In genomic region chrX:94508442-94508819, GRCm38 (mm10) we compare ENCODE assay signal across 19 mouse cellular contexts. TPM values are rescaled to one million over a fixed set of nuclear protein-coding genes. Genes with fewer than 3 reads are reported as not detected.
DNase-seq lines count a peak whose midpoint lies in the region; ATAC-seq and TF ChIP-seq lines count a peak whose summit lies in the region.
"Had no signal": no experiment of that assay in that cellular context is flagged by ENCODE, and none has a peak within 500 bp of the region (broad histone marks: within the 10 kb centered on the region; RNA-seq: fewer than 3 reads in every experiment).

No protein-coding gene starts in this region.

- no peak overlapping the region for H3K4me2 ChIP-seq in neural tube, embryonic 12.5 days (replicated peaks)
- no peak overlapping the region for H3K4me2 ChIP-seq in hindbrain, embryonic 15.5 days
- no peak overlapping the region for H3K4me2 ChIP-seq in midbrain, embryonic 15.5 days
- H3K4me2 ChIP-seq in liver, postnatal 0 days (ENCODE audit: low read depth, low read length): no peak overlapping the region
- H3K4me2 ChIP-seq: liver, embryonic 13.5 days had no signal

- no peaks in the 10 kb centered on the region for H3K36me3 ChIP-seq in neural tube, embryonic 12.5 days
- no peaks in the 10 kb centered on the region for H3K36me3 ChIP-seq in hindbrain, embryonic 15.5 days
- H3K36me3 ChIP-seq in midbrain, embryonic 15.5 days (replicated peaks): no peaks in the 10 kb centered on the region
- H3K36me3 ChIP-seq in liver, postnatal 0 days (replicated peaks; ENCODE audit: insufficient read depth, low read length): no peaks in the 10 kb centered on the region
- H3K36me3 ChIP-seq: liver, embryonic 13.5 days had no signal

- ATAC-seq in neural tube, embryonic 12.5 days (ENCODE audit: low FRiP score, low read depth): 0 out of 2 replicates have a peak, but pooled peaks have one; percentile 3
- no peak for ATAC-seq in hindbrain, embryonic 15.5 days (ENCODE audit: low FRiP score, low read depth)
- ATAC-seq in midbrain, embryonic 15.5 days (replicated peaks): peak; percentile 62
- no peak for ATAC-seq in liver, postnatal 0 days

- DNase-seq in neural tube, embryonic 10.5 days (ENCODE audit: extremely low spot score, low spot score): no peak
- no peak for DNase-seq in liver, postnatal 0 days
- no peak for DNase-seq in adrenal gland, postnatal 4 days (ENCODE audit: low spot score in 2 of 2)
- no peak for DNase-seq in retina, embryonic 14.5 days (ENCODE audit: low spot score)
- DNase-seq: adrenal gland, adult 8-10 months; B cell, adult 2 months; cerebellum, adult 11-12 months; cerebellum, postnatal 25 days; gastrocnemius, postnatal 10 days; heart, adult 2 months; kidney, adult 8-10 months; kidney, postnatal 36 days; layer of hippocampus, postnatal 36 days; liver, embryonic 13.5 days; right cerebral cortex, postnatal 4 days; thymus, postnatal 4 days had no signal

- H3K27me3 ChIP-seq in neural tube, embryonic 12.5 days (replicated peaks): no peaks in the 10 kb centered on the region
- H3K27me3 ChIP-seq in hindbrain, embryonic 15.5 days: no peaks in the 10 kb centered on the region
- peaks cover 4% of the 10 kb centered on the region for H3K27me3 ChIP-seq in midbrain, embryonic 15.5 days (replicated peaks)
- no peaks in the 10 kb centered on the region for H3K27me3 ChIP-seq in liver, postnatal 0 days (ENCODE audit: insufficient read depth, low read length)

- H3K4me1 ChIP-seq in neural tube, embryonic 12.5 days: no peaks in the 10 kb centered on the region
- peaks cover 11% of the 10 kb centered on the region; the same call in 1 of the 2 replicates for H3K4me1 ChIP-seq in hindbrain, embryonic 15.5 days (replicated peaks)
- H3K4me1 ChIP-seq in midbrain, embryonic 15.5 days: peaks cover 7% of the 10 kb centered on the region; the same call in 1 of the 2 replicates
- H3K4me1 ChIP-seq in liver, postnatal 0 days (ENCODE audit: insufficient read depth): no peaks in the 10 kb centered on the region

- no peak for TF ChIP-seq EP300 in liver, postnatal 0 days (IDR thresholded peaks at IDR 0.05; ENCODE audit: low read depth)

- no peak for TF ChIP-seq CTCF in liver, postnatal 0 days (IDR thresholded peaks at IDR 0.05; ENCODE audit: low read depth)

- no peak overlapping the region for H3K4me3 ChIP-seq in neural tube, embryonic 12.5 days
- no peak overlapping the region for H3K4me3 ChIP-seq in hindbrain, embryonic 15.5 days
- H3K4me3 ChIP-seq in midbrain, embryonic 15.5 days: no peak overlapping the region
- no peak overlapping the region for H3K4me3 ChIP-seq in liver, postnatal 0 days (ENCODE audit: low read depth, low read length)
- H3K4me3 ChIP-seq: heart, adult 2 months; liver, embryonic 13.5 days had no signal

- no peak overlapping the region for H3K9ac ChIP-seq in neural tube, embryonic 12.5 days
- H3K9ac ChIP-seq in hindbrain, embryonic 15.5 days: no peak overlapping the region
- H3K9ac ChIP-seq in midbrain, embryonic 15.5 days: no peak overlapping the region
- no peak overlapping the region for H3K9ac ChIP-seq in liver, postnatal 0 days (replicated peaks)
- H3K9ac ChIP-seq: liver, embryonic 13.5 days had no signal

- WGBS in neural tube, embryonic 12.5 days: 50% methylated on average over 3 of the region's 3 CpGs
- WGBS in hindbrain, embryonic 15.5 days: 39% methylated on average over 3 of the region's 3 CpGs
- 37% methylated on average over 3 of the region's 3 CpGs for WGBS in midbrain, embryonic 15.5 days
- WGBS in liver, postnatal 0 days (ENCODE audit: insufficient replicate concordance): 53% methylated on average over 3 of the region's 3 CpGs

- no peak overlapping the region for H3K27ac ChIP-seq in neural tube, embryonic 12.5 days
- peak overlapping the region; percentile 74 for H3K27ac ChIP-seq in hindbrain, embryonic 15.5 days (replicated peaks)
- peak overlapping the region; percentile 81 for H3K27ac ChIP-seq in midbrain, embryonic 15.5 days
- H3K27ac ChIP-seq in liver, postnatal 0 days (ENCODE audit: low read depth): no peak overlapping the region
- H3K27ac ChIP-seq: heart, adult 2 months; liver, embryonic 13.5 days had no signal

- no peaks in the 10 kb centered on the region for H3K9me3 ChIP-seq in neural tube, embryonic 12.5 days
- H3K9me3 ChIP-seq in hindbrain, embryonic 15.5 days: no peaks in the 10 kb centered on the region
- H3K9me3 ChIP-seq in midbrain, embryonic 15.5 days: no peaks in the 10 kb centered on the region
- H3K9me3 ChIP-seq in liver, postnatal 0 days (ENCODE audit: low read length): no peaks in the 10 kb centered on the region
- H3K9me3 ChIP-seq: liver, embryonic 13.5 days had no signal

RNA-seq across cellular contexts. Expression of gene Maged1, which starts 33.5 kb away (rescaled TPM):
- 951 and 981 TPM in 2 replicates for polyA plus RNA-seq in neural tube, embryonic 12.5 days (2016; fragmentation: Nextera tagmentation; extraction: Ambion mirVana)
- polyA plus RNA-seq in hindbrain, embryonic 15.5 days (2015; fragmentation: Nextera tagmentation; extraction: Ambion mirVana): 922 and 962 TPM in 2 replicates
- polyA plus RNA-seq in midbrain, embryonic 15.5 days (2015; fragmentation: Nextera tagmentation; extraction: Ambion mirVana): 1,088 and 1,133 TPM in 2 replicates
- 67.5 and 67.6 TPM in 2 replicates for polyA plus RNA-seq in liver, postnatal 0 days (2015; fragmentation: Nextera tagmentation; extraction: Ambion mirVana)
- 100 to 1,000 TPM; 432 to 436 TPM for total RNA-seq in adrenal gland, postnatal 4 days (2021)

Comparison
In these comparisons a context has a peak if more than half of its experiments do, and no peak if none do; other contexts are left out.
1. ATAC-seq: peak in neural tube, embryonic 12.5 days (single experiment) and midbrain, embryonic 15.5 days (single experiment); none in hindbrain, embryonic 15.5 days (single experiment) and liver, postnatal 0 days (single experiment).
2. H3K27ac ChIP-seq: peak in hindbrain, embryonic 15.5 days (single experiment) and midbrain, embryonic 15.5 days (single experiment); none in neural tube, embryonic 12.5 days (single experiment) and liver, postnatal 0 days (single experiment).
3. RNA of gene Maged1, which starts 33.5 kb away (polyA plus RNA-seq): 1,088 to 1,133 TPM in midbrain, embryonic 15.5 days, 951 to 981 TPM in neural tube, embryonic 12.5 days and 922 to 962 TPM in hindbrain, embryonic 15.5 days; 67.5 to 67.6 TPM in liver, postnatal 0 days; every median in the first group is over 10 times any median in the second.